Mouse (Mus musculus) lung, adult 2 months (tissue): Measurements from ENCODE around the gene Lst1.

Experiments used
- CTCF ChIP-seq: fragments of 200-500 bp; IDR thresholded peaks from 2 replicates; pipeline ENCODE4 v1.5.1; 2011; ENCODE audit warnings: mild to moderate bottlenecking, low read length, control low read depth; ENCODE audit not compliant: insufficient read depth
- POLR2A ChIP-seq: fragments of 200-500 bp; IDR thresholded peaks from 2 replicates; pipeline ENCODE4 v1.6.1; 2011; ENCODE audit warnings: low read depth, mild to moderate bottlenecking, control low read depth, low read length, borderline replicate concordance; ENCODE audit errors: extremely low read depth

DNA sequence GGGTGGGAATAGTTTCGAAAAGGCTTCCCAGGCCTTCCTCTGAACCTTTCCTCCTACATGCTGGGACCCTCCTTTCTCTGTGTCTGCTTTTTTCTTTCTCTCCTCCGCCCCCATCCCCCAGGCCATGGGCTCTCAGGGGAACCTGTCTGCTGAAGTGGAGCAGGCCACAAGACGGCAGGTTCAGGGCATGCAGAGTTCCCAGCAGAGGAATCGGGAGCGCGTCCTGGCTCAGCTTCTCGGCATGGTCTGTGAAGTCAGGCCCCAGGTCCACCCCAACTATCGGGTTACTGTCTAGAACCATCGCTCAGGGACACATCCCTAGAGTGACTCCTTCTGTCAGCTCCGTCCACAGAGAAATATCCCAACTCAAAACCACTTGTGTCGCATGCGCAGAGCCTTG is 49.3 kb upstream of the Lst1 start:
- TF ChIP-seq POLR2A = no peak
- TF ChIP-seq CTCF = no peak
